Mouse (Mus musculus): Measurements from ENCODE around the gene Ccdc174.

The Ccdc174 gene

DNA sequence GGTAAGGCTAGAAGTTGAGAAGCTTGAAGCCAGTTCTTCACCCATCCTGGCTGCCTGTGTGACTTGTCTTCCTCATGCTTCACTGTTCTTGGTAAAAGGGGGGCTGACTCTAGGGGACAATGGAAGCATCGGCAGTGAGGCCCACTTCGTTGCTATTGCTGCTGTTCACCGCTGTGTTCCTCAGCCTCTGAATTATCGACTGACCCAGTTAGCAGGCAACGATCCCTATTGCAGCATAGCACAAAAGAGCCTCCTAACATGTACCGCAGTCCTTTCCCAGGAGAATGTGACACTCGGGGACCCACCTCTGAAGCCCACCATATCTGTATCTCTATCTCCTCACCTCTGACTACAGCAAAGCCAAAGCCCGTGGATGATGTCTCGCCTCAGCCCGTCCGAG is 39.9 kb downstream of the Ccdc174 start:
- no peak for DNase-seq (ENCODE audit: low read depth, low spot score)

DNA sequence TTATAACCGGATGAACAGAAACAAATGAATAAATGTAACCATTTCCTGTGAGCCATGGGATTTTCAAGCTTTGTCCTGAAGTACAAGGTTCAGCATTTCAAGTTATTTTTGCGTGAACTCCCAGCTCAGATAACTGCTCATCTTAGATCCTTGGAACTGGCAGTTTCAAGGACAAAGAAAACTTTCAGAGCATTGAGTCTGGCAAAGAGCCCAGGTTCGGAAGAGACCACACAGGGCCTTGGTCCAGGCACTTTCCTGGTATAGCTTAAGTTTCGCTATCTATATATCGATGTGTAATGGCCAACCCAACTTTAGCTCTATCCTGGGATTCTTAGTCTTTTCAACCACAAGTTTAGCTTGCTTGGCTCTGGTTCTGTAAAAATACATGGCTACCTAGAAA is 53.4 kb downstream of the Ccdc174 start:
- no peak for DNase-seq (ENCODE audit: low read depth, low spot score)

DNA sequence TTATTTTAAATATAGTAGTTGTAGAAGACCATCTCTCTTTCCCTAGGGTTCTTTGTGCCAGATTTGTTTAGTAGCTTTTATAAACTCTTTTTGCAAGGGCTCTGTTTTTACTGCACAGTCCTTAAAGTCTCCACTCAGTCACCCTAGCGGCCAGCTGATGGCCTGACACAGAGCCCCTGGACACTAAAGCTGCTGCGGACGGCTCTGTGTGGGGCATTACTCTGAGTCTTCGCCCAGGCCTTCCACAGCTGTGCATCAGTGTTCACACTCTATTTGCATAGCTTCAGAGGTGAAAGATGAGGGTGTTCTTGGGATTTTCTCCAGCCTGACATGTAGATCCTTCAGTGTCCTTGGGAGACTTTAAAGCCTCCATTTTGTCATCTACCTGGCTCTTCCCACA is 60.6 kb downstream of the Ccdc174 start:
- DNase-seq (ENCODE audit: low read depth, low spot score), result no peak

DNA sequence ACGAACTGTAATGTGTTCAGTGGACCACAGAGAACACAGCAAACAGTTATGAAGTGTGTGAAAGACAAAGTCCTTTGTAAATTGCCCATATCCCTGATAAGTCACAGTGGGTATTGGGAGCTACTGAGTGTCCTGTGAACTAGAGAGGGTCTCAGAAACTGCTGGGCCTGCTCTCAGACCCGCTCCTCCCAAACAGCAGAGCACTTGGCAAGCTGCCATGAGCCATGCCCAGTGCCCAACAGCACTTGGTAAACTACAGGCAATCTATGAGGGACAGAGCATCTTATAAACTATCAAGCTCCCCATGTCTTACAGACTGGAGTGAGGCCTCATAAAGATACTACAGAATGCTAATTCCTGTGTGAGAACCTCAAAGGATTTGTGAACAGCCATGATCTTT is 70.6 kb downstream of the Ccdc174 start:
- no peak for DNase-seq (ENCODE audit: low read depth, low spot score)
